Mouse (Mus musculus) MEL (cell line): Measurements from ENCODE around the gene Thap11. TPM values are rescaled to one million over a fixed set of nuclear protein-coding genes. Genes with fewer than 3 reads are reported as not detected.

Source experiments
- DNase-seq: peaks from one replicate; pipeline ENCODE4 v3.0.0; 2011; ENCODE audit warnings: low read depth, low spot score
- H3K27ac ChIP-seq: 2 replicates; pipeline ENCODE4 v1.5.1; 2012; ENCODE audit warnings: low read depth, mild to moderate bottlenecking, control low read depth, low read length, moderate library complexity; ENCODE audit not compliant: control insufficient read depth
- H3K27me3 ChIP-seq, 2 experiments: fragments of 150-350 bp in 1 of 2; sonication (generic) in 1 of 2; 2 replicates each; pipeline ENCODE4 v1.6.1; 2012; ENCODE audit warnings: low read length in 2 of 2, mild to moderate bottlenecking in 2 of 2, improper control_type of control experiment in 1 of 2, moderate library complexity in 1 of 2; ENCODE audit not compliant: insufficient read depth in 2 of 2, control insufficient read depth in 1 of 2
- H3K36me3 ChIP-seq, 2 experiments: 2 replicates each; pipeline ENCODE4 v1.6.1; 2012 to 2014; ENCODE audit warnings: low read length in 2 of 2, improper control_type of control experiment in 1 of 2, inconsistent platforms in 1 of 2, mild to moderate bottlenecking in 1 of 2; ENCODE audit not compliant: insufficient read depth in 2 of 2, control insufficient read depth in 1 of 2
- H3K4me1 ChIP-seq, 2 experiments: fragments of 150-350 bp in 1 of 2; sonication (generic) in 1 of 2; 2 replicates each; pipeline ENCODE4 v1.6.1; 2012; ENCODE audit warnings: low read length in 2 of 2, improper control_type of control experiment in 1 of 2, mild to moderate bottlenecking in 1 of 2; ENCODE audit not compliant: insufficient read depth in 2 of 2, control insufficient read depth in 1 of 2
- H3K4me3 ChIP-seq, 2 experiments: fragments of 150-350 bp in 1 of 2; sonication (generic) in 1 of 2; 2 replicates each; pipeline ENCODE4 v1.5.1; 2012; ENCODE audit warnings: low read depth in 2 of 2, low read length in 2 of 2, mild to moderate bottlenecking in 2 of 2, moderate library complexity in 2 of 2, control low read depth in 1 of 2, improper control_type of control experiment in 1 of 2; ENCODE audit not compliant: control insufficient read depth in 1 of 2, insufficient read depth in 1 of 2
- H3K79me2 ChIP-seq: 2 replicates; pipeline ENCODE4 v1.6.1; 2012; ENCODE audit warnings: mild to moderate bottlenecking, low read length, moderate library complexity; ENCODE audit not compliant: control insufficient read depth, poor library complexity, insufficient read depth
- H3K9ac ChIP-seq: 2 replicates; pipeline ENCODE4 v1.6.1; 2012; ENCODE audit warnings: low read depth, mild to moderate bottlenecking, control low read depth, low read length, moderate library complexity; ENCODE audit not compliant: control insufficient read depth, poor library complexity, severe bottlenecking
- H3K9me3 ChIP-seq: fragments of 150-350 bp; sonication (generic); replicated peaks from 2 replicates; pipeline ENCODE4 v1.6.1; 2012; ENCODE audit warnings: mild to moderate bottlenecking, low read length, improper control_type of control experiment, moderate library complexity; ENCODE audit not compliant: insufficient read depth
- BHLHE40 ChIP-seq: IDR thresholded peaks from 2 replicates; pipeline ENCODE4 v1.6.1; 2012; ENCODE audit warnings: low read depth, mild to moderate bottlenecking, inconsistent platforms, low read length, improper control_type of control experiment, borderline replicate concordance
- CTCF ChIP-seq, 3 experiments: IDR thresholded peaks in 2 of 3; conservative IDR thresholded peaks in 1 of 3; 2 replicates each; pipeline ENCODE4 v1.5.1; 2011 to 2012; ENCODE audit warnings: low read length in 3 of 3, low read depth in 2 of 3, mild to moderate bottlenecking in 2 of 3, improper control_type of control experiment in 1 of 3, inconsistent platforms in 1 of 3, mixed read lengths in 1 of 3, moderate library complexity in 1 of 3; ENCODE audit not compliant: control insufficient read depth in 1 of 3, insufficient read depth in 1 of 3, poor library complexity in 1 of 3, severe bottlenecking in 1 of 3
- GATA1 ChIP-seq: IDR thresholded peaks from 2 replicates; pipeline ENCODE4 v1.6.1; 2011; ENCODE audit warnings: low read depth, low read length, improper control_type of control experiment
- HCFC1 ChIP-seq: IDR thresholded peaks from 2 replicates; pipeline ENCODE4 v1.6.1; 2012; ENCODE audit warnings: low read depth, mild to moderate bottlenecking, inconsistent platforms, low read length, improper control_type of control experiment, moderate library complexity
- JUND ChIP-seq: IDR thresholded peaks from 2 replicates; pipeline ENCODE4 v1.6.1; 2011; ENCODE audit warnings: low read depth, mild to moderate bottlenecking, improper control_type of control experiment, low read length
- KAT2A ChIP-seq: conservative IDR thresholded peaks from 2 replicates; pipeline ENCODE4 v1.6.1; 2012; ENCODE audit warnings: low read depth, low read length, improper control_type of control experiment, inconsistent platforms
- MAFK ChIP-seq: IDR thresholded peaks from 2 replicates; pipeline ENCODE4 v1.6.1; 2011; ENCODE audit warnings: low read depth, mild to moderate bottlenecking, low read length, improper control_type of control experiment, borderline replicate concordance
- MAX ChIP-seq: IDR thresholded peaks from 2 replicates; pipeline ENCODE4 v1.6.1; 2011; ENCODE audit warnings: low read length, improper control_type of control experiment
- MAZ ChIP-seq: IDR thresholded peaks from 2 replicates; pipeline ENCODE4 v1.6.1; 2012; ENCODE audit warnings: low read depth, mild to moderate bottlenecking, inconsistent platforms, low read length, improper control_type of control experiment
- MEF2A ChIP-seq: IDR thresholded peaks from 2 replicates; pipeline ENCODE4 v1.6.1; 2014; ENCODE audit warnings: low read depth, mild to moderate bottlenecking, inconsistent platforms, low read length, improper control_type of control experiment; ENCODE audit not compliant: poor library complexity, insufficient replicate concordance, severe bottlenecking; ENCODE audit errors: extremely low read depth
- MXI1 ChIP-seq: IDR thresholded peaks from 2 replicates; pipeline ENCODE4 v1.6.1; 2011; ENCODE audit warnings: mild to moderate bottlenecking, low read depth, low read length, improper control_type of control experiment
- MYC ChIP-seq: IDR thresholded peaks from 2 replicates; pipeline ENCODE4 v1.6.1; 2011; ENCODE audit warnings: low read depth, mild to moderate bottlenecking, low read length, improper control_type of control experiment, moderate library complexity
- NELFE ChIP-seq: IDR thresholded peaks from 2 replicates; pipeline ENCODE4 v1.6.1; 2011; ENCODE audit warnings: low read depth, low read length, improper control_type of control experiment
- POLR2A ChIP-seq, 2 experiments: IDR thresholded peaks; 2 replicates each; pipeline ENCODE4 v1.6.1; 2011 to 2012; ENCODE audit warnings: low read length in 2 of 2, mild to moderate bottlenecking in 2 of 2, control low read depth in 1 of 2, improper control_type of control experiment in 1 of 2, low read depth in 1 of 2, moderate library complexity in 1 of 2; ENCODE audit not compliant: control insufficient read depth in 1 of 2, insufficient read depth in 1 of 2, poor library complexity in 1 of 2
- POLR2AphosphoS2 ChIP-seq: IDR thresholded peaks from 2 replicates; pipeline ENCODE4 v1.6.1; 2011; ENCODE audit warnings: low read length, improper control_type of control experiment
- RAD21 ChIP-seq: IDR thresholded peaks from 2 replicates; pipeline ENCODE4 v1.6.1; 2011; ENCODE audit warnings: mild to moderate bottlenecking, low read depth, low read length, improper control_type of control experiment
- RCOR1 ChIP-seq: IDR thresholded peaks from 2 replicates; pipeline ENCODE4 v1.6.1; 2012; ENCODE audit warnings: low read depth, mild to moderate bottlenecking, inconsistent platforms, low read length, improper control_type of control experiment
- SMC3 ChIP-seq: IDR thresholded peaks from 2 replicates; pipeline ENCODE4 v1.6.1; 2011; ENCODE audit warnings: low read depth, low read length, improper control_type of control experiment
- TAL1 ChIP-seq: IDR thresholded peaks from 2 replicates; pipeline ENCODE4 v1.6.1; 2012; ENCODE audit warnings: mild to moderate bottlenecking, inconsistent platforms, low read length, moderate library complexity, mixed read lengths
- TBP ChIP-seq: IDR thresholded peaks from 2 replicates; pipeline ENCODE4 v1.8.0; 2011; ENCODE audit warnings: low read depth, low read length, improper control_type of control experiment
- UBTF ChIP-seq: IDR thresholded peaks from 2 replicates; pipeline ENCODE4 v1.6.1; 2012; ENCODE audit warnings: low read depth, mild to moderate bottlenecking, inconsistent platforms, low read length, improper control_type of control experiment, moderate library complexity, borderline replicate concordance; ENCODE audit not compliant: insufficient read depth
- USF1 ChIP-seq: IDR thresholded peaks from 2 replicates; pipeline ENCODE4 v1.6.1; 2014; ENCODE audit warnings: low read depth, mild to moderate bottlenecking, inconsistent platforms, low read length, improper control_type of control experiment, moderate library complexity
- ZC3H11A ChIP-seq: IDR thresholded peaks from 2 replicates; pipeline ENCODE4 v1.6.1; 2012; ENCODE audit warnings: low read depth, mild to moderate bottlenecking, inconsistent platforms, low read length, improper control_type of control experiment
- ZKSCAN1 ChIP-seq: IDR thresholded peaks from 2 replicates; pipeline ENCODE4 v1.6.1; 2012; ENCODE audit warnings: low read depth, mild to moderate bottlenecking, inconsistent platforms, low read length, improper control_type of control experiment, moderate library complexity
- ZMIZ1 ChIP-seq: IDR thresholded peaks from 2 replicates; pipeline ENCODE4 v1.6.1; 2012; ENCODE audit warnings: low read depth, mild to moderate bottlenecking, inconsistent platforms, low read length, improper control_type of control experiment, moderate library complexity
- ZNF384 ChIP-seq: IDR thresholded peaks from 2 replicates; pipeline ENCODE4 v1.6.1; 2012; ENCODE audit warnings: low read depth, mild to moderate bottlenecking, inconsistent platforms, low read length, improper control_type of control experiment
- polyA plus RNA-seq, 2 experiments: library from polyadenylated mRNA; stranded (reverse) in 1 of 2; unstranded in 1 of 2; fragments of >175 nt in 1 of 2; fragments of >200 nt in 1 of 2; gene quantifications; 2 replicates each; pipeline versions ENCODE4 v1.2.1 to v1.2.4; 2012; ENCODE audit warnings: low replicate concordance in 2 of 2, low read depth in 1 of 2; ENCODE audit not compliant: insufficient read length in 2 of 2, insufficient read depth in 1 of 2, missing spikeins in 1 of 2
- total RNA-seq: library from RNA; depleted of rRNA; stranded (reverse); fragments of 300-350 nt; gene quantifications from 2 replicates; pipeline ENCODE4 v1.2.3, GENCODE M21; 2012

Thap11 gene
- total and polyA plus RNA-seq, 3 experiments: 48.8 to 51.4 TPM; not detected in 1

DNA sequence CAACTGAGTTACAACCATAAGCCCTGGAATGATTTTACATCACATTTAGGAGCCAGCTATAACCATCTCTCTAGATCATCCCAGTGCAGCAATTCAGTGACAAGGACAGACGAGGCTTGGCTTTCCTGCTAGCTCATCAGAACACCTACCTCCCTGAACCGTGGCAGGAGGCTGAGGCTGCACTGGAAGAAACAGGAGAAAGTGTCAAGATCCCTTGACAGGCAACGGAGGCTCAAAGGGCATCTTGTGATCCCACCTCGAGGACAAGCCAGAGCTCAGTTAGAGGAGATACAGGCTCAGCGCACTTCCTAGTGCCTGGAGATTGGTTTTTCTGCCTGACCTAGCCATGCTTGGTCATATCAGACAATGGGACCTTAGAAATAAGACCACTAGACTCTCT, 42.4 kb upstream of the Thap11 start:
- H3K36me3 ChIP-seq: peaks cover 1 to 53% of the 10 kb centered on the region in 2 experiments; a peak in 3 of 4 replicates

DNA sequence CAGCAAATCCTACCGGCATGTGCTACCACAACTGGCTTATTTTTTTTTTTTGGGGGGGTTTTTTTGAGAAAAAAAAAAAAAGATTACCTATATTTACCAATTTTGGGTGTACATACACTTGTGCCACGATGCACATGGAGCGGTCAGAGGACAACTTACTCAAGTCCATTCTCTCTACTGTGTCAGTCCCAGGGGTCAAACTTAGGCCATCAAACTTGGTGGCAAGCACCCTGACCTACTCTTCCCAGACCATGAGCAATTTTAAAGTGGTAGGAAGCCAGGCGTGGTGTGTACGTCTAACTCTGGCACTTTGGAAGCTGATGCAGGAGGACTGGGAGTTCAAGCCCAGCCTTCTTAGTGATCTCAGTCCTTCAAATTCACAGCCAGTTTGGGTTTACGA, 41.7 kb upstream of the Thap11 start:
- Histone ChIP-seq H3K9me3 (no peaks in the 10 kb centered on the region), H3K4me1 (peaks cover 34 to 40% of the 10 kb centered on the region in 2 experiments), H3K4me3 (no peak overlapping the region), H3K9ac (no peak overlapping the region), H3K79me2 (0 out of 2 replicates have a peak, but pooled peaks cover 2% of the 10 kb centered on the region), H3K27me3 (no peaks in the 10 kb centered on the region), H3K36me3 (peaks cover 1 to 46% of the 10 kb centered on the region in 2 experiments; a peak in 3 of 4 replicates), H3K27ac (no peak overlapping the region)
- no peak for DNase-seq
- TF ChIP-seq RAD21: no peak
- no peak for TF ChIP-seq ZNF384
- TF ChIP-seq TAL1: no peak
- no peak for TF ChIP-seq KAT2A
- no peak for TF ChIP-seq MAZ
- TF ChIP-seq ZKSCAN1: no peak
- TF ChIP-seq NELFE: no peak
- TF ChIP-seq MYC: no peak
- TF ChIP-seq ZC3H11A: no peak
- TF ChIP-seq MAX: no peak
- TF ChIP-seq POLR2A (IDR thresholded peaks at IDR 0.05; ENCODE audit: control insufficient read depth in 1 of 2, insufficient read depth in 1 of 2, low read depth in 1 of 2, low read length in 2 of 2, poor library complexity in 1 of 2): no peak
- TF ChIP-seq CTCF (IDR thresholded peaks at IDR 0.05 in 2 of 3, conservative IDR thresholded peaks at IDR 0.05 in 1 of 3; ENCODE audit: control insufficient read depth in 1 of 3, insufficient read depth in 1 of 3, low read depth in 2 of 3, low read length in 3 of 3, poor library complexity in 1 of 3, severe bottlenecking in 1 of 3): no peak
- no peak for TF ChIP-seq JUND
- TF ChIP-seq USF1: no peak
- no peak for TF ChIP-seq UBTF

More for the DNA sequence above, 42.4 kb upstream of the Thap11 start:
- TF ChIP-seq SMC3: no peak
- TF ChIP-seq MAFK: no peak
- no peak for TF ChIP-seq RAD21
- TF ChIP-seq HCFC1: no peak
- TF ChIP-seq KAT2A: no peak
- TF ChIP-seq MEF2A: no peak
- no peak for TF ChIP-seq RCOR1
- TF ChIP-seq JUND: no peak
- no peak for TF ChIP-seq POLR2A (IDR thresholded peaks at IDR 0.05; ENCODE audit: control insufficient read depth in 1 of 2, insufficient read depth in 1 of 2, low read depth in 1 of 2, low read length in 2 of 2, poor library complexity in 1 of 2)
- no peak for TF ChIP-seq TBP
- no peak for TF ChIP-seq TAL1
- TF ChIP-seq USF1: no peak
- TF ChIP-seq ZMIZ1: no peak
- TF ChIP-seq BHLHE40: no peak
- no peak for TF ChIP-seq POLR2AphosphoS2
- no peak for TF ChIP-seq MXI1
- no peak for TF ChIP-seq ZNF384
- TF ChIP-seq GATA1: no peak
- H3K9me3 ChIP-seq: no peaks in the 10 kb centered on the region
- no peak overlapping the region for H3K9ac ChIP-seq
- H3K27ac ChIP-seq: no peak overlapping the region; the same call in 1 of the 2 replicates
- 0 out of 2 replicates have a peak, but pooled peaks cover 2% of the 10 kb centered on the region for H3K79me2 ChIP-seq
- DNase-seq: no peak
- H3K27me3 ChIP-seq: no peaks in the 10 kb centered on the region
- H3K4me1 ChIP-seq: peaks cover 36 to 46% of the 10 kb centered on the region in 2 experiments
- no peak overlapping the region for H3K4me3 ChIP-seq
